Mouse (Mus musculus) CD4-positive, CD25-positive, alpha-beta regulatory T cell, adult 2 months (primary cell): Measurements from ENCODE around the gene Cubn.

ENCODE experiments used
- DNase-seq: peaks from one replicate; pipeline ENCODE4 v3.0.0-alpha.2; 2012; ENCODE audit warnings: low read depth, low spot score

Cubn gene

GRCm38 (mm10) chr2:13407698-13408097, 83.9 kb downstream of the Cubn start:
- DNase-seq: no peak

- DNase-seq: peak; percentile 65
Measured at GRCm38 (mm10) chr2:13407272-13407671, 84.3 kb downstream of the Cubn start.

- DNase-seq: no peak
Measured at GRCm38 (mm10) chr2:13404986-13405678, 86.5 kb downstream of the Cubn start.

- DNase-seq: no peak
Measured at GRCm38 (mm10) chr2:13400831-13401230, 90.8 kb downstream of the Cubn start.

GRCm38 (mm10) chr2:13399480-13400072, 92.0 kb downstream of the Cubn start:
- no peak for DNase-seq

GRCm38 (mm10) chr2:13398955-13399354, 92.7 kb downstream of the Cubn start:
- no peak for DNase-seq

- DNase-seq: no peak
Measured at GRCm38 (mm10) chr2:13398551-13398950, 93.1 kb downstream of the Cubn start.

GRCm38 (mm10) chr2:13396124-13396540, 95.5 kb downstream of the Cubn start:
- DNase-seq: no peak

GRCm38 (mm10) chr2:13391018-13391417, 100.6 kb downstream of the Cubn start:
- DNase-seq: peak; percentile 27

- DNase-seq: no peak
Measured at GRCm38 (mm10) chr2:13386631-13387030, 105.0 kb downstream of the Cubn start.

GRCm38 (mm10) chr2:13385542-13386345, 105.9 kb downstream of the Cubn start:
- DNase-seq: no peak

- no peak for DNase-seq
Measured at GRCm38 (mm10) chr2:13384775-13385541, 106.7 kb downstream of the Cubn start.

- DNase-seq: no peak
Measured at GRCm38 (mm10) chr2:13376166-13376565, 115.4 kb downstream of the Cubn start.

- no peak for DNase-seq
Measured at GRCm38 (mm10) chr2:13373291-13373690, 118.3 kb downstream of the Cubn start.

GRCm38 (mm10) chr2:13372825-13373224, 118.8 kb downstream of the Cubn start:
- no peak for DNase-seq

- no peak for DNase-seq
Measured at GRCm38 (mm10) chr2:13372256-13372824, 119.3 kb downstream of the Cubn start.

- no peak for DNase-seq
Measured at GRCm38 (mm10) chr2:13371797-13372170, 119.8 kb downstream of the Cubn start.

- no peak for DNase-seq
Measured at GRCm38 (mm10) chr2:13371072-13371796, 120.4 kb downstream of the Cubn start.

- DNase-seq: no peak
Measured at GRCm38 (mm10) chr2:13370556-13370955, 121.1 kb downstream of the Cubn start.

GRCm38 (mm10) chr2:13368517-13368916, 123.1 kb downstream of the Cubn start:
- no peak for DNase-seq
